Mouse (Mus musculus): ENCODE data around the gene Slc9a3.
A peak's percentile ranks its signal among the peaks of the same experiment; 100 is the strongest.

Slc9a3 gene

GRCm38 (mm10) chr13:74145983-74146622 lies 24.8 kb downstream of the Slc9a3 start:
- no peak for DNase-seq (ENCODE audit: low spot score)

- no peak for DNase-seq (ENCODE audit: low spot score)
Observed at GRCm38 (mm10) chr13:74147327-74147726, 26.1 kb downstream of the Slc9a3 start.

GRCm38 (mm10) chr13:74166348-74167056 lies 45.2 kb downstream of the Slc9a3 start:
- DNase-seq (ENCODE audit: low spot score) = no peak

- DNase-seq (ENCODE audit: low spot score) = no peak
Observed at GRCm38 (mm10) chr13:74167057-74167413, 45.8 kb downstream of the Slc9a3 start.

GRCm38 (mm10) chr13:74167492-74167891 lies 46.2 kb downstream of the Slc9a3 start:
- no peak for DNase-seq (ENCODE audit: low spot score)

GRCm38 (mm10) chr13:74169446-74170164 lies 48.3 kb downstream of the Slc9a3 start:
- DNase-seq (ENCODE audit: low spot score) = no peak

- DNase-seq (ENCODE audit: low spot score) = no peak
Observed at GRCm38 (mm10) chr13:74172036-74172435, 50.8 kb downstream of the Slc9a3 start.

- DNase-seq (ENCODE audit: low spot score) = no peak
Observed at GRCm38 (mm10) chr13:74183011-74183695, 61.9 kb downstream of the Slc9a3 start.

- DNase-seq (ENCODE audit: low spot score) = peak; percentile 48
Observed at GRCm38 (mm10) chr13:74192613-74193012, 71.4 kb downstream of the Slc9a3 start.

GRCm38 (mm10) chr13:74196451-74196850 lies 75.2 kb downstream of the Slc9a3 start:
- no peak for DNase-seq (ENCODE audit: low spot score)

GRCm38 (mm10) chr13:74208317-74208985 lies 87.2 kb downstream of the Slc9a3 start, which contains the start of gene Exoc3:
Gene Exoc3, minus strand, starts transcription at chr13:74208732.
- DNase-seq (ENCODE audit: low spot score) = peak; percentile 91

- no peak for DNase-seq (ENCODE audit: low spot score)
Observed at GRCm38 (mm10) chr13:74208986-74209345, 87.7 kb downstream of the Slc9a3 start.

- DNase-seq (ENCODE audit: low spot score) = no peak
Observed at GRCm38 (mm10) chr13:74218441-74218840, 97.2 kb downstream of the Slc9a3 start.
